Mouse (Mus musculus) liver, adult 2 months (tissue): ENCODE results near the gene Rsrc1.

Experiments
- CTCF ChIP-seq: fragments of 200-500 bp; IDR thresholded peaks from 2 replicates; pipeline ENCODE4 v1.5.1; 2011; ENCODE audit warnings: low read depth, low read length, control low read depth
- POLR2A ChIP-seq: fragments of 200-500 bp; IDR thresholded peaks from 2 replicates; pipeline ENCODE4 v1.6.1; 2011; ENCODE audit warnings: low read length, control low read depth; ENCODE audit not compliant: insufficient read depth; ENCODE audit errors: extremely low read depth

GRCm38 (mm10) chr3:66970261-66970660, 10.9 kb upstream of the Rsrc1 start:
- TF ChIP-seq POLR2A (no peak), CTCF (no peak)
